Mouse (Mus musculus) thymus, adult 2 months (tissue): ENCODE measurements around the gene Robo1. TPM values are rescaled to one million over a fixed set of nuclear protein-coding genes. Genes with fewer than 3 reads are reported as not detected.

Experiments
- DNase-seq: peaks from one replicate; pipeline ENCODE4 v3.0.0; 2021
- H3K27ac ChIP-seq: fragments of 200-500 bp; 2 replicates; pipeline ENCODE4 v1.5.1; 2012; ENCODE audit warnings: low read length, control low read depth; ENCODE audit not compliant: control insufficient read depth, insufficient read depth
- H3K27me3 ChIP-seq: fragments of 200-500 bp; 2 replicates; pipeline ENCODE4 v1.6.1; 2012; ENCODE audit warnings: mild to moderate bottlenecking, low read length, moderate library complexity, mixed read lengths; ENCODE audit not compliant: control insufficient read depth, insufficient read depth
- H3K36me3 ChIP-seq: fragments of 200-500 bp; 2 replicates; pipeline ENCODE4 v1.6.1; 2012; ENCODE audit warnings: mild to moderate bottlenecking, low read length, moderate library complexity; ENCODE audit not compliant: control insufficient read depth, insufficient read depth
- H3K4me1 ChIP-seq: fragments of 200-500 bp; replicated peaks from 2 replicates; pipeline ENCODE4 v1.6.1; 2012; ENCODE audit warnings: low read length; ENCODE audit not compliant: control insufficient read depth, insufficient read depth
- H3K4me3 ChIP-seq: fragments of 200-500 bp; 2 replicates; pipeline ENCODE4 v1.5.1; 2012; ENCODE audit warnings: mild to moderate bottlenecking, low read length, control low read depth, moderate library complexity; ENCODE audit not compliant: control insufficient read depth, insufficient read depth
- CTCF ChIP-seq: fragments of 200-500 bp; IDR thresholded peaks from 2 replicates; pipeline ENCODE4 v1.5.1; 2012; ENCODE audit warnings: mild to moderate bottlenecking, control low read depth, low read length, moderate library complexity, borderline replicate concordance; ENCODE audit not compliant: control insufficient read depth, poor library complexity, insufficient read depth; ENCODE audit errors: extremely low read depth
- POLR2A ChIP-seq: fragments of 200-500 bp; IDR thresholded peaks from 2 replicates; pipeline ENCODE4 v1.6.1; 2012; ENCODE audit warnings: mild to moderate bottlenecking, low read length, control low read depth, moderate library complexity; ENCODE audit not compliant: control insufficient read depth, poor library complexity, insufficient read depth; ENCODE audit errors: extremely low read depth
- WGBS: fragments of 180-500 bp; shearing (Covaris S2); methylation state at CpG from one replicate; pipeline ENCODE4 v1.1.7; 2018; 5-methylcytosine and 5-hydroxymethylcytosine counted together
- polyA plus RNA-seq: library from polyadenylated mRNA; depleted of rRNA; stranded (reverse); fragments of >200 nt; gene quantifications from 2 replicates; pipeline ENCODE4 v1.2.3, GENCODE M21; 2012

Gene Robo1
- polyA plus RNA-seq, 1 experiment, result 5.8 TPM

DNA sequence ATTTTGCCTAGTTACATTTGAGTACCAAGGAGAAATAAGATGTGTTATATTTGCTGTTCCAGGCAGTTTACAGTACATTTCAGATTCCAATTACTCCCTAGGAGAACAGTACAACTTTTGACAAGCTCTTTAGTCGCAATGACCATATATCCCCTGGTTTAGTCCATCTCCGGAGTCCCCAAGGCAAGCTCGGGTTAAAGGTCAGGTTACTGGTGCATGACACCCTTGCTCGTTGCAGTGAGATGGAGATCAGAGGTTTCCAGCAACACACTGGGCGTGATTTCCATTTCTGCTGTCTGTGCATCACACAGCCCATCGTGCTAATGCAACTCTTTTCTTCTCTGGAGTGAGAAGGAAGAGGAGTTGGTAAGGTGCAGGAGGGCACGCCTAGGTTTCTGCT, 464.9 kb downstream of the Robo1 start:
- Histone ChIP-seq H3K4me1 (no peaks in the 10 kb centered on the region), H3K4me3 (no peak overlapping the region), H3K36me3 (no peaks in the 10 kb centered on the region), H3K27ac (no peak overlapping the region), H3K27me3 (no peaks in the 10 kb centered on the region)
- 84% methylated on average over 7 of the region's 7 CpGs for WGBS
- DNase-seq, result no peak
- no peak for TF ChIP-seq POLR2A
- no peak for TF ChIP-seq CTCF

DNA sequence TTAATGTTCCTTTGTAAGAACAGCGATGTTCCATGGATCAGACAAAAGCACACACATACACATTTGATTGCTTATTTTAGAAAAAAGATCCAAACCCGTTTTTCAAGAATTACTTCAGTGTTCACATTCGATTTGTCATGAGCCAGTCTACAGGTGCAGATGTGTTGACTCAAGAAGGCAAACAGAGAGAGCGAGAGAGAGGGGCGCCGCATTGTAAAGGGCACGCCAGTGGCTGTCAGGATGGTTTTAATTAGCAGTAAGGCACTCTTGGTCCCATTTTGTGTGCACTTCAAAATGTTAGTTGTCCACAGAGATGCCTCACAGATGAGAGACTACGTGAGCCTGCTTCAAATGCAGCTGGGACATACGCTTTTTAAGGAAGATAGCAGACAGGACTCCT, 470.4 kb downstream of the Robo1 start:
- WGBS, result 94% methylated on average over 9 of the region's 9 CpGs
- H3K4me3 ChIP-seq, result no peak overlapping the region
- TF ChIP-seq CTCF, result no peak
- H3K36me3 ChIP-seq, result no peaks in the 10 kb centered on the region
- H3K27ac ChIP-seq, result no peak overlapping the region
- no peaks in the 10 kb centered on the region for H3K4me1 ChIP-seq
- DNase-seq, result no peak
- H3K27me3 ChIP-seq, result no peaks in the 10 kb centered on the region

DNA sequence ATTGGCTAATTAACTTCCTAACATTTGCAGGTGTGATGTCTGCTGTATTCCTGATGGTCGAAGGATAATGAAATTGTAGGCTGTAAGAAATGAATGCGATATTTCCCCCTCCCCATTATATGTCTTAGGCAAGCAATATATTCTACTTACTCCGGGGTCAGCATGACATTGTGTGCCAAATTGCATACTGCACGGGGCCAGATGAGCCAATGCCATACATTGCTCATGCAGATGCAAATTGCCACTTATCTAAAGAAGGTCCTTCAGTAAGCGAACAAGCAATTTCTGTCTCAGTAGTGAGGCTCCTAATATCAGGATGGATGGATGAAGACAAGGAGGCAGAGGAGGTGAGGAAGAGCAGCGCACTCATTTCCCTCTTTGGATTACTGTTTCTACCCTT, 474.1 kb downstream of the Robo1 start:
- TF ChIP-seq CTCF, result no peak
- TF ChIP-seq POLR2A, result no peak
- no peaks in the 10 kb centered on the region for H3K4me1 ChIP-seq
- WGBS, result 96% methylated on average over 6 of the region's 6 CpGs

DNA sequence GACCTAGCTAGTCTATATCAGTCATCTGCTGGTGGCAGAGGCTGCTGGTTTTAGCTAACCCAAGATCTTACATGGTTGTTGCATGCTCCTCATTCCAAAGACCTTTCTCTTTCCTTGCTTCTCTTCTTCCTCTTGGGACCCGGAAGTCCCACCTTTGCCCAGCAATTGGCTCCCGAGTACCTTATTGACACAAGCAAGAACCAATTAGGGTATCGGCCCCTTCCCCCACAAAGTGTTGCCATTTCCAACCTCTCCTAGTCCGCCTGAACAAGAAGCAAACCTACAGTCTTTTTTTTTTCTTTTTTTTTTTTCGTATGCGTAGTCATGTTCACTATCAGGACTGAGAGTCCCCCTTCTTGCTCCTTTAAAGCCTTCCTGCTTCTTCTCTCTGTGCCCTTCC, 478.0 kb downstream of the Robo1 start:
- Histone ChIP-seq H3K27ac (no peak overlapping the region), H3K4me1 (no peaks in the 10 kb centered on the region), H3K27me3 (no peaks in the 10 kb centered on the region), H3K36me3 (no peaks in the 10 kb centered on the region), H3K4me3 (no peak overlapping the region)
- 95% methylated on average over 6 of the region's 6 CpGs for WGBS
- DNase-seq, result no peak
- TF ChIP-seq POLR2A (no peak), CTCF (no peak)

More for the DNA sequence above, 474.1 kb downstream of the Robo1 start:
- DNase-seq, result no peak
- H3K4me3 ChIP-seq, result no peak overlapping the region
- H3K36me3 ChIP-seq, result no peaks in the 10 kb centered on the region
- no peak overlapping the region for H3K27ac ChIP-seq
- no peaks in the 10 kb centered on the region for H3K27me3 ChIP-seq

DNA sequence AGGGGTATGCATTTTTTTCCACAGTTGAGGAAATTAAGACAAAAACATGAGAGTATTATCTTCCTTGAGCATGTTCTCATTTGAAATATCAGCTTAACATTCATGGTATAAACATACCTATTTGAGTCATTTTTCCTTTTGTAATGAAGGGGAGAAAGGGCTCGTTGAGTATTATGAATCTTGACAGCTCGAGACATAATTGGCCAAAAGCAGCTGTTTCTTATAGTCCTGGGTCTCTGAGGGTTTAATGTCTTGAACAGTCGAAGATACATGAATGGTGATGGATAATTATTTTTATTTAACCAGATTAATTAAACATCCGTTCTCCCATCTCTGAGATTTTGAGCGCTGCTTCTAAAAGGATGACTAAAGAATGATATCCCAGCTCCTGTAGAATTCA, 478.5 kb downstream of the Robo1 start:
- DNase-seq, result no peak
- WGBS, result 88% methylated on average over 5 of the region's 5 CpGs
- no peak overlapping the region for H3K27ac ChIP-seq
- TF ChIP-seq CTCF (no peak), POLR2A (no peak)
- H3K4me1 ChIP-seq, result no peaks in the 10 kb centered on the region
- no peaks in the 10 kb centered on the region for H3K27me3 ChIP-seq
- H3K4me3 ChIP-seq, result no peak overlapping the region
- no peaks in the 10 kb centered on the region for H3K36me3 ChIP-seq

DNA sequence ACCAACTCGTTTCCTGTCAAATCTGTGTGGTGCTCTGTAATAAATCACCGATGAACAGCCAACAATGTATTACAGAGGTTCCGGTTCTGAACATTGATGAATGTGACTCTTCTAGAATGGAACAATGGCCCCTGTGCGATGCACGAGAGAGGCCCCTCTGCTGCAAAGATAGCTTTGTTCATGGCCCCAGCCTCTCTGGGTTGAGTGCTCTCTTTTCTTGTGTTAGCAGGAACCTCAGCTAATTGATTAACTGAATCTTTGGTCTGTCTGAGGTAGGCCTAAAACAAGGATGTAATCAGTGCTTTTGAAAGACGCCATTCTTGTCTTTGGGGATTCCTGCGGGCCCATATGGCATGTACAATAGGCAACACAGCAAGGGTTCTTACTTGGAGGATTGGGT, 479.9 kb downstream of the Robo1 start:
- no peak for DNase-seq
- 60% methylated on average over 7 of the region's 7 CpGs for WGBS
- H3K4me1 ChIP-seq, result no peaks in the 10 kb centered on the region
- H3K27me3 ChIP-seq, result no peaks in the 10 kb centered on the region
- no peaks in the 10 kb centered on the region for H3K36me3 ChIP-seq
- no peak overlapping the region for H3K4me3 ChIP-seq
- no peak overlapping the region for H3K27ac ChIP-seq
- TF ChIP-seq POLR2A (no peak), CTCF (no peak)

DNA sequence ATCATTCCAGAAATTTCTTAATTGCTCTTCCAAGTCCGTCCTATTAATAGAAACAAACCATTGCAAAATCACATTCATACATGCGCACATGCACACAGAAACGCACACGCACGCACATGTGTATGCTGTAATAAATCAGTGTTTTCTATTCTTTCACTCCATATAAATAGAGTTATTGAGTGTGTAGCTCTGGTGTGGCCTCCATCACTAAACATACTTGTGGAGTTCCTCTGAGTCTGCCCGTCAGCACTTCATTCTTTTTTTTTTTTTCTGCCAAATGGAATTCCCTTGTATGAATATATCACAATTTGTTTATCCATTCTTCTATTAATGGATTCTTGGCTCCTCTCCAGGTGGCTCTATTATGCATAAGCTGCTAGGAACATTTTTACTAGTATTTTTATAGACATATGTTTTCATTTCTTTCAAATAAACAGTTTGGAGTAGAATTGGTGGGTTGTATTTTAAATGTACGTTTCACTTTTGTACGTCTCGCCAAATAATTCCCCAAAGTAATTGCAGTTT, 483.1 kb downstream of the Robo1 start:
- DNase-seq, result no peak
- no peaks in the 10 kb centered on the region for H3K27me3 ChIP-seq
- H3K27ac ChIP-seq, result no peak overlapping the region
- 97% methylated on average over 9 of the region's 9 CpGs for WGBS
- H3K4me3 ChIP-seq, result no peak overlapping the region
- no peaks in the 10 kb centered on the region for H3K4me1 ChIP-seq
- no peak for TF ChIP-seq CTCF
- no peak for TF ChIP-seq POLR2A
- no peaks in the 10 kb centered on the region for H3K36me3 ChIP-seq
